9 mouse cellular contexts compared by ENCODE assay signal in genomic region chr15:81697847-81698246, GRCm38 (mm10). TPM values are rescaled to one million over a fixed set of nuclear protein-coding genes. Genes with fewer than 3 reads are reported as not detected.
A peak's percentile ranks its signal among the peaks of the same experiment; 100 is the strongest.
DNase-seq lines count a peak whose midpoint lies in the region; ATAC-seq and TF ChIP-seq lines count a peak whose summit lies in the region.
"Had no signal": no experiment of that assay in that cellular context is flagged by ENCODE, and none has a peak within 500 bp of the region (broad histone marks: within the 10 kb centered on the region; RNA-seq: fewer than 3 reads in every experiment).

No protein-coding gene starts in this region.

- no peak overlapping the region for H3K4me3 ChIP-seq in left cerebral cortex, adult 2 months
- H3K4me3 ChIP-seq: megakaryocyte, embryonic 14.5 days had no signal

- H3K27ac ChIP-seq in left cerebral cortex, adult 2 months = no peak overlapping the region

- DNase-seq in adrenal gland, postnatal 10 days = peak; percentile 49
- DNase-seq in adrenal gland, adult 8-10 months = no peak
- no peak for DNase-seq in left cerebral cortex, adult 2 months (ENCODE audit: extremely low spot score in 1 of 2, low spot score in 2 of 2)
- DNase-seq in left cerebral cortex, postnatal 36 days (ENCODE audit: low spot score in 2 of 2) = no peak
- peak; percentile 35 for DNase-seq in cerebellum, adult 8-10 months
- peak; percentile 15 to 33 for DNase-seq in lung, adult 18-20 months
- DNase-seq in urinary bladder, postnatal 4 days (ENCODE audit: low spot score in 2 of 2) = no peak

- peak; percentile 73 for TF ChIP-seq CTCF in left cerebral cortex, adult 2 months (IDR thresholded peaks at IDR 0.05)

- intact Hi-C loops in left cerebral cortex, adult 2 months (cut with DNase I) = no loop called here
- intact Hi-C loops in left cerebral cortex, postnatal 36 days (cut with DNase I) = no loop called here

- ATAC-seq in monocyte, adult 5-6 weeks (replicated peaks; ENCODE audit: insufficient number of reproducible peaks, low FRiP score, low TSS enrichment, poor library complexity, severe bottlenecking) = no peak

RNA-seq across cellular contexts. Expression of gene Chadl, which starts 0.8 kb away (rescaled TPM):
- 1 to 10 TPM; 3.6 to 5.1 TPM for total RNA-seq in adrenal gland, postnatal 10 days (2021)
- total RNA-seq in adrenal gland, adult 8-10 months (2022) = 1 to 10 TPM; 2.2 to 5.7 (median 3.5) TPM
- total RNA-seq in left cerebral cortex, adult 2 months (2021) = 10 to 100 TPM; 12.2 to 13.8 TPM
- total RNA-seq in left cerebral cortex, postnatal 36 days (2021) = 10 to 100 TPM; 17.3 to 20.8 TPM
- 0.29 TPM in 1 of 3 replicates, not detected in the others for total RNA-seq in monocyte, adult 5-6 weeks (2017)

RNA-seq across cellular contexts. Expression of gene L3mbtl2, which starts 34.2 kb away (rescaled TPM):
- 10 to 100 TPM; 16.4 to 19.7 TPM for total RNA-seq in adrenal gland, postnatal 10 days (2021)
- total RNA-seq in adrenal gland, adult 8-10 months (2022) = 10 to 100 TPM; 23.0 to 28.4 (median 24.5) TPM
- total RNA-seq in left cerebral cortex, adult 2 months (2021) = 10 to 100 TPM; 35.0 to 38.8 TPM
- 10 to 100 TPM; 35.4 to 36.4 TPM for total RNA-seq in left cerebral cortex, postnatal 36 days (2021)
- total RNA-seq in monocyte, adult 5-6 weeks (2017) = 13.0 to 31.2 TPM (median 13.7 TPM) in 3 replicates

RNA-seq across cellular contexts. Expression of gene Zc3h7b, which starts 47.0 kb away (rescaled TPM):
- 10 to 100 TPM; 73.2 to 78.2 TPM for total RNA-seq in adrenal gland, postnatal 10 days (2021)
- 100 to 1,000 TPM in 2 of 4 experiments, 10 to 100 TPM in 2; 66.3 to 109 (median 89.1) TPM for total RNA-seq in adrenal gland, adult 8-10 months (2022)
- 100 to 1,000 TPM; 160 to 179 TPM for total RNA-seq in left cerebral cortex, adult 2 months (2021)
- total RNA-seq in left cerebral cortex, postnatal 36 days (2021) = 100 to 1,000 TPM; 177 to 182 TPM
- 6.6 to 14.2 TPM (median 7.1 TPM) in 3 replicates for total RNA-seq in monocyte, adult 5-6 weeks (2017)

RNA-seq across cellular contexts. Expression of gene Rangap1, which starts 47.5 kb away (rescaled TPM):
- total RNA-seq in adrenal gland, postnatal 10 days (2021) = 10 to 100 TPM; 48.5 to 49.2 TPM
- 10 to 100 TPM; 53.4 to 70.2 (median 60.6) TPM for total RNA-seq in adrenal gland, adult 8-10 months (2022)
- total RNA-seq in left cerebral cortex, adult 2 months (2021) = 100 to 1,000 TPM; 214 to 229 TPM
- 100 to 1,000 TPM; 206 to 228 TPM for total RNA-seq in left cerebral cortex, postnatal 36 days (2021)
- 37.6 to 62.3 TPM (median 38.3 TPM) in 3 replicates for total RNA-seq in monocyte, adult 5-6 weeks (2017)

Comparison
In these comparisons a context has a peak if more than half of its experiments do, and no peak if none do; other contexts are left out.
1. DNase-seq: peak in adrenal gland, postnatal 10 days (single experiment), cerebellum, adult 8-10 months (single experiment) and lung, adult 18-20 months (2 of 2); none in adrenal gland, adult 8-10 months (single experiment), left cerebral cortex, adult 2 months (0 of 2), left cerebral cortex, postnatal 36 days (0 of 2) and urinary bladder, postnatal 4 days (0 of 2).